Mouse (Mus musculus) kidney, postnatal 36 days (tissue): ENCODE measurements at regions not wholly inside any gene's neighbourhood (a gene's known extent, or its start where the extent isn't known, plus 50 kb on each side); places are given as distances from the start of the nearest gene placed in this dataset.
"Not testable (repeated sequence)": the region's sequence is repeated elsewhere in the genome, so short reads cannot be mapped to it uniquely, and the experiment has no call there.

Experiments used
- DNase-seq, 2 experiments: peaks; one replicate each; pipeline ENCODE4 v3.0.0; 2021 to 2022; ENCODE audit warnings: mixed read lengths in 2 of 2

- DNase-seq, result no peak
Observed at GRCm38 (mm10) chr12:25565131-25565530, 468.2 kb upstream of the Id2 start.

- DNase-seq, result no peak
Observed at GRCm38 (mm10) chr12:25559601-25560000, 462.7 kb upstream of the Id2 start.

GRCm38 (mm10) chr12:25553656-25554055 is 456.7 kb upstream of the Id2 start:
- DNase-seq, result no peak

- peak in 1 of 2 experiments; percentile 14 for DNase-seq
Observed at GRCm38 (mm10) chr12:25549735-25550134, 452.8 kb upstream of the Id2 start.

DNA sequence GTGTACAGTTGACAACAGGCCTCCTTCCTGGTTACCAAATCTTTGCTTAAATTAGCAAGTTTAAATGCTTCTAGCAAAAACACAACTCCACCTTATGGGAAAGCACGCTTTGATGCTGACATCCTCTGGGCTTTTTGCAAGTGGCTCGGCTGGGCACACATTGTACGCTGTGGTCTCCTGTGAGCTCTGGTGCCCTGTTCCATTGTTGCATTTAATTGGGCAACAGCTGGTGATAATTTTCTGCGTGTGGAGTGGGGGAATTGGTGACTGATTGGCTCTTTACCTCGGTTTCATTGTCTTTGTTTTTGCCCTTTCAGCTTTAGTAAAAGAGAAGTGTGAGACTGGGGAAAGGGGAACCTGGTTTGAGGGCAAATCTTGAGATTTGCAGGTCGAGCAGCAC is 447.3 kb upstream of the Id2 start:
- no peak for DNase-seq

DNA sequence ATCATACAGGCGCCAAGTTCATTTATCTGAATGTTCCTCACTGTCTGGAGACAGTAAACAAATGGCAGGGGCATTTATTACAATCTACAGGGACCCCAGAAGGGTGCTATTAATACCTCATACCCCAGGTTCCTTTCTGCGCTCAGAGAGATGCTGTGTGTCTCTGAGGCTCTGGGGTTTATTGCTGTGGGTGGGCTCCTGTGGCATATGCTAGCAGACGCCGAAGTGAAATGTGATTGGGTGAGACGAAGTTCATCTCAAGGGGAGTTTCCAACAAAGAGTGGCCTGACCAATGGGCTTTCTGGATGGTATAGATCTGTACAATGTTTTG is 437.6 kb upstream of the Id2 start:
- DNase-seq, result no peak

GRCm38 (mm10) chr12:25533709-25534619 is 437.0 kb upstream of the Id2 start:
- DNase-seq, result no peak

DNA sequence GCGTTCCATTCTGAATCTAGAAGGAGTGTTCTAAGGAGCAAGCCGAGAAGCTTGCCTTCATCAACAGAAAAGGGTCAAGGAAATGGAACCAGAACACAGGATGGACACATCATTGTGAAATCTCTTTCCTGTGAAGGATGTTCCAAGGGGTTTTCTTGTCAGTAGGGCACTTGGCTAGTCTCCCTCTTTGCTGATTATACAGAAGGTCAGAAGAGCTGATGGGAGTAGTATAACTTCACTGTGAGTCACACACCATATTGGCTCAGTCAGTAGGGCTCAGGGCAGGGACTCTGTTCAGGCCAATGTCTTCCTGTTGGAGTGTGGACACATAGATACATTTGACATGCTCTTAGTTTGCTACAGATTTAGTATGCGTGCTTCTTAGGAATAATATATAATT is 433.5 kb upstream of the Id2 start:
- DNase-seq, result peak in 1 of 2 experiments; percentile 37

DNA sequence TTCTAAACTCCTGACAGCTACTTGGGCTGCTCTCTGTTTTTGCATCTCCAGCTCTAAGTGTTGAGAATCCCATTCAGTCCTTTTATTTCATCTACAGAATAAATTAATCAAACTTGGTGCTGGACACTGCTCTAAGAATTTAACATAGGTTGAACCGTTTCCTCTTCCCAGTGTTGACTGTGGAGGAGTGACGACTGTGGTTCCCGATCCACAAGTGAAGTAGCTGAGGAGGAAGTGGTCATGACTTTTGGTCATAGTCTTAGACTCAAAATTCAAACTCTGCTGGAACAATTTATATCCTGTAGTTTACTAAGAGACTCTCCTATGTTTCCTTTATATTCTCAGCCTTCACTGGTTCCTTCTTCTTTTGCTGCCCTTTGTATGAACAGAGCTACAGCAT is 432.6 kb upstream of the Id2 start:
- no peak for DNase-seq

- no peak for DNase-seq
Observed at GRCm38 (mm10) chr12:25526639-25527038, 429.7 kb upstream of the Id2 start.

DNA sequence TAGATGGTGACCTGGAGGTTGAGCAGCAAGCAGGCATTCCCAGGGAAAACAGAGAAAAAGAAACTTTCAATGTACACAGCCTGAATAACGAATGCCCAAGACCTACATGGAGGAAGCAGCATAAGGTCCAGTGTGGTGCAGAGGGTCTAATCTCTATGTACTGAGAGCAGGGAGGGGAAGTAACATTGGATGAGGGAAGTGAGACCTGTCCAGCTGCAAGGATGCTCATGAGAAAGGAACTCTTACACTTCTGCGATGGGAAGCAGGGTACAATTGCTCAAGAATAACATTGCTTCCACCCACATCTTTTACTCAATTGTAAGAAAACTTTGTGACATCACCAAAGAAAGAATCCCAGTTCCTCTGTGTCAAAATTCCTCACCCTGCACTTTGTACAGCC is 419.8 kb upstream of the Id2 start:
- no peak for DNase-seq

- no peak for DNase-seq
Observed at GRCm38 (mm10) chr12:25513679-25514078, 416.7 kb upstream of the Id2 start.

GRCm38 (mm10) chr12:25509666-25510065 is 412.7 kb upstream of the Id2 start:
- DNase-seq, result no peak

DNA sequence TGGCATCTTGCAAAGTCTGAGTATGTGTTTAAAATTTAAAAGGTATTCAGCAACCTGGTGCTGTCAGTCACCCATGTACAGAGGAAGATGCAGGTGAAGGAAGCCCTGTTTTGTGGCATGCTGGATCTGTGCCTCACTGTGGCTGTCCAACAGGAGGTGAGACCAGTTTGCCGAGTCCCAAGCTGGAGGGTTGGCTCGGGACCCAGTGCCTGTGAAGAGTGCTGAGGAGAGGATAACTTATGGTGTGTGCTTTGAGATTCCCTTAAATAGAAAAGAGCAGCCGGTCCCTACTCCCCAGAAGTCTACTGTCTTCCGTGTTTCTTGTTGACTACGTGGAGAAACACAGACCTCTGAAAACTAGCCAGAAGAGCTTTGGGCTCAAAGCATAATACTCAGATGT is 396.3 kb upstream of the Id2 start:
- DNase-seq, result no peak

DNA sequence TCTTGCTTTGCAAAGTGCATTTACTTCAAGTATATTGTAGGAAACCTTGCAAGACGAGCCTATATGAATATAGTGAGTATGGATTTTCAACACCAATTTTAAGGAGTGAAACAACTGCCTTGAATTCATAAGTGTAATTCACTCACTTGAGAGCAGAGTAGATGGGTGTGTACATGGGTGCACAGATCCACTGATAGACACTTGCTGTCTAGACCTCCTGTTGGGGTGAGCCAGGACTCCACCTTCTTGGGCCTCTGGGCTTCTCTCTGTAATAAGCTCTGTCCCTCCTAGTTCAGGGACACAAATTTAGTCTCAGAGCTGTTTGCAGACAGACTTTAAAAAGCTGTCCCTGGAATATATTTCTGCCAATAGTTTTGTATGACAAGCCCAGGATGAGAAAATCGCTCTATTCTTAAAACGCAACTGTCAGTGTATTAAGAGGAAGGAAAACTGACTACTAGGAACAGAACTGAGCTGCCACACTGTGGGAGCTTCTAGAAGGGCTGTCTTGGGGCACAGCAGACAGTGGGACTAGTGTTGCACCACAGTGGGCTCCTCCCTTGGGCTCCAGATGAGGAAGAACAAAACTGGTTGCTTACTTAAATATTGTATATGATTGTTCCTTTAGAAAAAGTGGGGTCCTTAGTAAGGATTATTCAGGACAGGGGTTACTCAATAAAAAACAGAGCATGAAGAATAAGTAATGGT is 395.7 kb upstream of the Id2 start:
- DNase-seq, result no peak

DNA sequence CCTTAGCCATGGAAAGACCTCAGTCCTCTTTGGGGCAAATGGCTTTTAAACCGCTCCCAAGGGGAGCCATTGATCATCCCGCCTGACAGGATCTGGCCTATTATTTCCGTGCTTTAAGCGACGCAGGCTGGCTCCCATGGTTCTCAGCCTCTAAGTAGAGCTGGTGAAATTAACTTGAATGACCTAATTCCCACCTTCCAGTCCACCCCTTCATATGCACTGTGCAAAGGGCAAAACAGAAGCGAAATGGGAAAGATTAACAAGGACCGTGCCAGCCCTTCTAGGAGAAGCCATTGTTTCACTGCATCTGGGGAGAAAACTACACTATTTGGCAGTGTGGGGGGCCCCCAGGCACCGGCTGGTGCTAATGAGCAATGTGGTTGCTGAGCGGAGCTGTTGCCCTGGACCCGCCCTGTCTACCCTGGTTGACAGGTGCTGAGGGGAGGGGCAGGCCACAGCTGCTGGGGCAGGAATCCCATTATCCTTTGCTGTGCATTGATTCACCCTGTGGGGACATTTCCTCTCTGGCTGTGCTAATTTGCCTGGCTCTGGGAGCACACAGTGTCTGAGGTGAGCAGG is 378.3 kb upstream of the Id2 start:
- peak in 1 of 2 experiments; percentile 15 for DNase-seq

- DNase-seq, result no peak
Observed at GRCm38 (mm10) chr12:25469181-25469580, 372.2 kb upstream of the Id2 start.

DNA sequence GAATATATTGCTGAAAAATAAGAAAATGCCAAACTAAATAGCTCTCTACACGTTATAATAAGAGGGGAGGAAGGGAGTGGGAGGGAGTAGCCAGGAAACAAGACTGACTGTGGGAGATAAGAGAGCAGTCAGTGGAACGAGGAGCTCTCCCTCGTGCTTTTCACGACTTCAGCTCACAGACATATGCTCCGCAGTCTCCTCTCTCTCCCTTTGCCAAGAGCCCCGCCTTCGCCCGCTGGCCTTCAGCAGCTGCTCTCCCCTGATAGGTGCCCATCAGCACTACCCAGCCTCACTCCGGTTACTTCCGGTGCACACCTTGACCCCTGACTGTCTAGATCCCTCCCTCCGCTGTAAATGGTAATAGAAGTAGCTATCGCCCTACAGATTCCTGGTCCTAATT is 370.8 kb upstream of the Id2 start:
- DNase-seq, result no peak

DNA sequence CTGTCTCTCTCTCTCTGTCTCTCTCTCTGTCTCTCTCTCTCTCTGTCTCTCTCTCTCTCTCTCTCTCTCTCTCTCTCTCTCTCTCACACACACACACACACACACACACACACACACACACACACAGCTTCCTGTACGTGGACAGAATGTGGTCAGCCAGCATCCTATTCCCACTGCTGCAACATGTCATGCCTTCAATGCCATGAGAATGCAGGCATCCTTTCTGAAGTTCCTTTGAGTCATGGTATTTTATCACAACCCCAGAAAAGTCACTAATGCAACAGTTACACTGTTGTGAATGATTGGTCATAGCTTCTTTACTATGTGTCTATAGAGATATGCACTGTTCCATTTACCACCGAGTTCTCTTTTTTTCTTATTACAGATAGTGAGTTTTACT is 365.8 kb upstream of the Id2 start:
- DNase-seq, result not testable (repeated sequence)

DNA sequence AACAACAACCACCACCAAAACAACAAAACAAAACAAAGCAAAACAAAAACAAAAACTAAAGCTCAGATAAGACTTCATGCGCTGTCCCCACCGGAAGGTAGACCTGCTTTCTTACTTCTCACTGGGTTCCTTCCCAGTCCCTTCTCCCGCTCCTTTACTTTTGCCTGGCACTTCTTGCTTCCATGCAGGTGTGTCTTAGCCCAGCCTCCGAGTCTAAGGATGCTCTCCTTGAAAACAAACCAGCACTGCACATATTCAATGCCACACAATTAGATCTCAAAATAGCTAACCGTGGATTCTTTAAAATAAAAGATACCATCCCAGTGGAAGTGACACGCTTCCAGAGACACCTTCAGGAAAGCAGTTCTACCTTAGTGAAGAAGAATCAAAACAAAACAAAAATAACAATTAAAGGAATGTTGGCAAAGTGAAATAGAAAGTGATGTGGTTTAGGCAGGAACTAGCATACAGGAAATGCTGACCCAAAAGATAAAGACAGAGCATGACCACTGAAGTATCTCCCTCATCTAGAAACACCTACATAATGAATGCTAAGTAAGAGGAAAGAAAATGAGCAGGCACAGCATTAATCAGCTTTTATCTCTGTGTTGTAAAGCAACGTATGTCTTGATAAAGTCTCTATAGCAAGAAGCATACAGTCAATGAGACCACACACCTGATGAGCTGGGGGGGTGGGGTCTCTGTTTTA is 358.5 kb upstream of the Id2 start:
- DNase-seq, result no peak

DNA sequence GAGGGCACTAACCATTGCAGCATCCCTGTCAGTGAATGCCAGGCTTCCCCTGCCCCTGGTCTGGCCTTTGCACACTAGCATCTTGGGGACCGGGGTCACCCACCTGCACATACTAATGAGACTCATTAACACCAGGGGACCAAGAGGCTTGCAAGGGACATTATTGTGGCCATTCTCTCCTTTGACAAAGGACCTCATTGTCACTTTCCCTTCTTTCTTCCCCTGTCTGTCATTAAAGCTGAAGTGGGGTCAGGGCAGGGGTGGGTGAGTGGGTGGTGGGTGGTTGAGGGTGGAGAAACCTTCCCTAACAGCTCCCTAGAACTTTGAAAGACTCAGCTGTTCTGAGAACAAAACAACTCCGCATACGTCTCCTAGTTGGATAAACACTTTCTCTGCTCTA is 356.4 kb upstream of the Id2 start:
- DNase-seq, result no peak

DNA sequence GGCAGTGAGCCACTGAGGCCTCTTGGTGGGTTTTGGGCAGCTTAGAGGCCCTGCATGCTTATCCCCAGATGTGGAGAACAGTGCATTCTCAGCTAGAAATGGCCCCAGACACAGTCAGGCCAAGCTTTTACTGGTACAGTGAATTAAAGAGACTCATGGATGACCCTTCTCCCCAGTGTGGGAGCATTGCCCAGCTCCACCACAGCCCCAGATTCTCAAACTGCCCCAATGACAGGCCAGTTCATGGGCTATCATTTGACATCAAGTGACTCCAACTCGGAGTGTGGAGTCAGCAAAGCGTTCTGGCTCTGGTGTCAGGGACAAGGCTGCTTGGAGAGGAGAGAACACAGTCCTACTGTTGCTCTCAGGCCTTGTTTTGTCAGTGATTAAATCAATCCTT is 354.2 kb upstream of the Id2 start:
- peak; percentile 30 to 34 for DNase-seq

GRCm38 (mm10) chr12:25444355-25444754 is 347.4 kb upstream of the Id2 start:
- no peak for DNase-seq
